Comparison of ENCODE assay signal across 8 mouse cellular contexts in the genomic region with DNA sequence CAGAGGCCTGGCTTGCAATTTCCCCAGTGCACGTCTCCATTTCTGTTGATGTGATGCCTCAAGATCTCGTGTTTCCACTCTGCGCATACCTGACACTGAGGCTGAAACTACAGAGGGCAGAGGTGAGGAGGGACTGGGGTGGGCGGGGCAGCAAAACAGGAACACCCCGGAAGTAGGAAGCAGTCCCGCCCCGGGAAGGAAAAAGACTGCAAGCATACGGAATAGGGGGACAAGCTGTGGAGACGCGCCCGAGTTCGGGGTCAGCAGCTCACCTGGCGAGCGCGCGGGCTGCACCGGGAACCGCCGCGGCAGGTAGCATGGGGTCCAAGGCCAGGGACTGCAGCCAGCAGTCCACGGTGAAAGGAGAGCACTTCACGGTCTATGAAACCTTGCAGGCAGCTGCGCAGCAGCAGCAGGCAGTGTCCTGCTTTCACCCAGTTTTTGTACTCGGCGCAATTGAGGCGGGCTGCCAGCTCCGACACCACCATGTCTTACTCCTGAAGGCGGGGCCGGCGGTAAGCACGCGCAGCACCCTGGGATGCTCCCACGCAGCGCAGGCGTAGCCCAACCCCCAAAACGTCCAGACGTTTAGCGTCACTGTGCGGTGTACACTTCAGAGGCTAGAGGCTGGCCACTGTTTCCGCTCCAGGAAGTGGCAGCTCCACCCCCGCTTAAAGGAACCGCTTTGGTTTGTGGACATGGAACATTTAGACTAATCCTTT. TPM values are rescaled to one million over a fixed set of nuclear protein-coding genes. Genes with fewer than 3 reads are reported as not detected.
A peak's percentile ranks its signal among the peaks of the same experiment; 100 is the strongest.
DNase-seq lines count a peak whose midpoint lies in the region; ATAC-seq and TF ChIP-seq lines count a peak whose summit lies in the region.

TSS of gene 1810030O07Rik (minus strand) at position 615 of the 722 bp plus-strand sequence.

- peaks cover 31% of the 10 kb centered on the region for H3K36me3 ChIP-seq in megakaryocyte, embryonic 14.5 days (replicated peaks; ENCODE audit: low read length)

- peak; percentile 64 for TF ChIP-seq POLR2A in cortical plate, adult 2 months (IDR thresholded peaks at IDR 0.05; ENCODE audit: extremely low read depth, insufficient read depth, low read length)

- ATAC-seq in activated CD4-positive, CD25-positive, alpha-beta regulatory T cell, adult 4 months = peak; percentile 98

- H3K4me1 ChIP-seq in cortical plate, adult 2 months (ENCODE audit: control insufficient read depth, insufficient read depth, low read length) = no peaks in the 10 kb centered on the region; the same call in 1 of the 2 replicates
- H3K4me1 ChIP-seq in megakaryocyte, embryonic 14.5 days = peaks cover 16% of the 10 kb centered on the region; the same call in 1 of the 2 replicates

- DNase-seq in gastrocnemius, adult 8-10 months (ENCODE audit: low spot score in 2 of 2) = peak; percentile 75 to 88
- DNase-seq in hindlimb bud, embryonic 11.5 days (ENCODE audit: extremely low spot score, low read depth, low spot score) = peak; percentile 37
- DNase-seq in left cerebral cortex, adult 8-10 months (ENCODE audit: low spot score in 2 of 2) = peak; percentile 66 to 93
- DNase-seq in right cerebral cortex, postnatal 10 days (ENCODE audit: low spot score in 2 of 2) = peak; percentile 94 to 95
- DNase-seq in urinary bladder, postnatal 25 days (ENCODE audit: low spot score) = peak; percentile 69

- H3K9me3 ChIP-seq in megakaryocyte, embryonic 14.5 days = no peaks in the 10 kb centered on the region

- H3K27me3 ChIP-seq in megakaryocyte, embryonic 14.5 days (replicated peaks) = peaks cover 8% of the 10 kb centered on the region

- TF ChIP-seq CTCF in cortical plate, adult 2 months (IDR thresholded peaks at IDR 0.05; ENCODE audit: extremely low read depth, insufficient read depth, low read length) = no peak

- peak within 1 kb of the TSS; percentile 91 for H3K4me3 ChIP-seq in cortical plate, adult 2 months (ENCODE audit: insufficient read depth, low read length)
- H3K4me3 ChIP-seq in megakaryocyte, embryonic 14.5 days (replicated peaks) = peak within 1 kb of the TSS; percentile 96

- peak within 1 kb of the TSS; percentile 91 for H3K27ac ChIP-seq in cortical plate, adult 2 months (ENCODE audit: insufficient read depth, low read length)

RNA-seq across cellular contexts. Expression of gene 1810030O07Rik, which starts in this region (rescaled TPM):
- polyA plus RNA-seq in activated CD4-positive, CD25-positive, alpha-beta regulatory T cell, adult 4 months (2017; shearing (Covaris generic)) = 10 to 100 TPM; 59.8 to 60.7 TPM
- polyA plus RNA-seq in cortical plate, adult 2 months (2012; rRNA removed) = 23.1 and 24.2 TPM in 2 replicates
- total RNA-seq in gastrocnemius, adult 8-10 months (2022) = 1 to 10 TPM; 5.6 to 8.6 (median 7.7) TPM
- total RNA-seq in left cerebral cortex, adult 8-10 months (2022) = 10 to 100 TPM; 14.9 to 18.9 (median 16.9) TPM
- polyA plus RNA-seq in megakaryocyte, embryonic 14.5 days (2012; ENCODE audit: insufficient read depth, low replicate concordance) = 1.2 TPM in 1 of 2 replicates, not detected in the other

Comparison
In these comparisons a context has a peak if more than half of its experiments do, and no peak if none do; other contexts are left out.
1. Peak in every context shown above with its lines: DNase-seq, ATAC-seq, H3K4me3 ChIP-seq and H3K27ac ChIP-seq.
2. RNA of gene 1810030O07Rik (polyA plus RNA-seq): 59.8 to 60.7 TPM in activated CD4-positive, CD25-positive, alpha-beta regulatory T cell, adult 4 months and 23.1 to 24.2 TPM in cortical plate, adult 2 months; 1.2 TPM in megakaryocyte, embryonic 14.5 days; every median in the first group is over 10 times any median in the second.
3. DNase-seq: peak in every context shown above with its lines; median percentile 94 in right cerebral cortex, postnatal 10 days; 82 in gastrocnemius, adult 8-10 months; 80 in left cerebral cortex, adult 8-10 months; 69 in urinary bladder, postnatal 25 days; 37 in hindlimb bud, embryonic 11.5 days.